Mouse (Mus musculus) E14TG2a.4 (cell line): ENCODE data around the gene Tprn.

ENCODE experiments used
- H3K27me3 ChIP-seq: 2 replicates; pipeline ENCODE4 v1.6.1; 2014; ENCODE audit warnings: low read length, control low read depth; ENCODE audit not compliant: insufficient read depth
- H3K36me3 ChIP-seq: 2 replicates; pipeline ENCODE4 v1.6.1; 2014; ENCODE audit warnings: low read length, control low read depth; ENCODE audit not compliant: insufficient read depth
- H3K4me1 ChIP-seq: replicated peaks from 2 replicates; pipeline ENCODE4 v1.6.1; 2014; ENCODE audit warnings: low read depth, low read length, control low read depth
- H3K4me3 ChIP-seq: replicated peaks from 2 replicates; pipeline ENCODE4 v1.5.1; 2014; ENCODE audit warnings: mild to moderate bottlenecking, low read length
- H3K9me3 ChIP-seq: 2 replicates; pipeline ENCODE4 v1.6.1; 2014; ENCODE audit warnings: low read length, control low read depth
- CTCF ChIP-seq: conservative IDR thresholded peaks from 2 replicates; pipeline ENCODE4 v1.5.1; 2014; ENCODE audit warnings: low read length
- NANOG ChIP-seq: IDR thresholded peaks from 2 replicates; pipeline ENCODE4 v1.6.1; 2014; ENCODE audit warnings: borderline replicate concordance, low read length, mixed read lengths
- POU5F1 ChIP-seq: IDR thresholded peaks from 2 replicates; pipeline ENCODE4 v1.6.1; 2014; ENCODE audit warnings: low read length, borderline replicate concordance

The Tprn gene

DNA sequence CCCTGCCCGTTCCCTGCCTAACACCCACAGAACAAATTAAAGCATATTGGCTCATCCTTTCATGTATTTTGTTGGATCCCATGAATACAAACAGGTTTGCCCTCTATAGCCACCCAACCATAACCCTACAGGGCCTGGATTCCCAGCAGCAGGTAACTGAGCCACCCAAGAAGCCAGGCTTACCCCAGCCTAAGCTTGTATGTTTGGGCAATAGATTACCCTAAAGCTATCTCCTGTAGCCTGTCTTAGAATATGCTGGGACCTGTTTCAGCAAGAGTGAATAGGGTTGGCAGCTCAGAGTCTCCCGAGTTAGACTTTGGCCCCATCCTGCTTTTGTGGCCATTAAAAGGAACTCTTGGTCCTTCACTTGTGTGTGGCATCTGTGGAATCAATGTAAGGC lies 23.1 kb downstream of the Tprn start:
- Histone ChIP-seq H3K4me3 (no peak overlapping the region), H3K27me3 (peaks cover 36% of the 10 kb centered on the region), H3K36me3 (peaks cover 54% of the 10 kb centered on the region), H3K4me1 (peaks cover 41% of the 10 kb centered on the region), H3K9me3 (no peaks in the 10 kb centered on the region)
- no peak for TF ChIP-seq POU5F1
- no peak for TF ChIP-seq CTCF
- TF ChIP-seq NANOG = no peak

DNA sequence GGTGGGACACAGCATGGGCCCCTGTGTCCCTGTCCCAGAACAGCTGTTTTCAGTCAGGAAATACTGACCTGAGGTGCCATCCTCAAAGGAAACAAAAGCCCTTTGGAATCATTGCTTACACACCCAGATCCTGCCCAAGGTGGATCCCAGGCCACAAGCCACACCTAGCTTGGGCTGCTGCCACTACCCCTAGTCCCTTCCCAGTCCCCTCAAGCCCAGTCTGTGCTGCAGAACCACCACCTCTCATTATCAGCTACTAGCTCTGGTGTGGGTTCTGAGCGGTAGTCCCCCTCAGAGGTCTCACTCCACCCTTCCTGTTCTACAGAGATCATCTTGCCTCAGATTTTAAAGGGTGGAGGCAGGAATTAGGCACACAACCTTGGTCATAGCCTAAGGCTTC lies 23.9 kb downstream of the Tprn start:
- TF ChIP-seq NANOG = no peak
- no peak for TF ChIP-seq POU5F1
- TF ChIP-seq CTCF = no peak
- peaks cover 44% of the 10 kb centered on the region for H3K27me3 ChIP-seq
- H3K4me1 ChIP-seq = peaks cover 48% of the 10 kb centered on the region
- no peaks in the 10 kb centered on the region for H3K9me3 ChIP-seq
- peaks cover 46% of the 10 kb centered on the region for H3K36me3 ChIP-seq
- no peak overlapping the region for H3K4me3 ChIP-seq

- H3K9me3 ChIP-seq = no peaks in the 10 kb centered on the region
- H3K27me3 ChIP-seq = peaks cover 51% of the 10 kb centered on the region
- peaks cover 55% of the 10 kb centered on the region for H3K4me1 ChIP-seq
- no peak overlapping the region for H3K4me3 ChIP-seq
- peaks cover 41% of the 10 kb centered on the region for H3K36me3 ChIP-seq
- no peak for TF ChIP-seq POU5F1
- no peak for TF ChIP-seq NANOG
- TF ChIP-seq CTCF = no peak
Observed at GRCm38 (mm10) chr2:25286837-25287636, 24.6 kb downstream of the Tprn start.

DNA sequence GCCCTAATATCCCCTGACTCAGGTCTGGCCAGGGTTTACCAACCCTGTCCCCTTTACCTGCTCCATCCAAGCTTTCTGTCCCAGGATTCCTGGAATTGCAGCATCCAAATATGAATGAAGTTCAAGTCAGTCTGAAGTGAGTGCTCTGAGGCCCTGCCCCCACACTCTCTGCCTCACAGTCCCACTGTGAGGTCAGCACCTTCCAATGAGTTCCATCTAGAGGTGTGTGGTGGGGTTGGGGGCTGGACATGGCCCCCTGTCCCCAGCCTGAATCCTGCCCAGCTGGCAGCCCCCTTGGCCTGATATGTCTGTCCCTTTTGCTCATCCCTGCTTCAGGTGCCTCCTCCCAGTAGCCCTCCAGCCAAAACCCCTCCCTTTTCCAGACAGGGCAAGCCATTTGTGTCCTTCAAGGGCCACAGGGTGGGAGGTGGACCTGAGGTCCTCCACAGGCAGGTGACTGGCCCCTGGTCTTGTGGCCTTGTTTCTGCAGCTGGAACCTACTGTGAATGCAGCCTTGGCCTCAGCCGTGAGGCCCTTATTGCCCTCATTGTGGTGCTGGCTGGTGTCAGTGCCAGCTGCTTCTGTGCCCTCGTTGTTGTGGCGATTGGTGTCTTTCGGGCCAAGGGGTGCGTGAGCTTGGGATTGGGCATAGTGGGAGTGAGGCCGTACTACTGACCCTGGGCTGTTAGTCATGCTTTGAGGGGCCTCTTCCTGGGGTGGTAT lies 25.7 kb downstream of the Tprn start, which contains the start of gene Tmem210:
Gene Tmem210, plus strand, starts transcription at position 219 of the 723 bp plus-strand sequence.
- Histone ChIP-seq H3K4me1 (peaks cover 64% of the 10 kb centered on the region), H3K36me3 (peaks cover 30% of the 10 kb centered on the region), H3K27me3 (peaks cover 61% of the 10 kb centered on the region), H3K4me3 (no peak within 1 kb of the TSS), H3K9me3 (no peaks in the 10 kb centered on the region)
- TF ChIP-seq CTCF (no peak), NANOG (no peak), POU5F1 (no peak)

GRCm38 (mm10) chr2:25288734-25289345 lies 26.4 kb downstream of the Tprn start:
- Histone ChIP-seq H3K4me1 (peaks cover 71% of the 10 kb centered on the region), H3K4me3 (no peak overlapping the region), H3K27me3 (peaks cover 66% of the 10 kb centered on the region), H3K36me3 (peaks cover 27% of the 10 kb centered on the region), H3K9me3 (no peaks in the 10 kb centered on the region)
- TF ChIP-seq POU5F1 (no peak), CTCF (no peak), NANOG (no peak)

DNA sequence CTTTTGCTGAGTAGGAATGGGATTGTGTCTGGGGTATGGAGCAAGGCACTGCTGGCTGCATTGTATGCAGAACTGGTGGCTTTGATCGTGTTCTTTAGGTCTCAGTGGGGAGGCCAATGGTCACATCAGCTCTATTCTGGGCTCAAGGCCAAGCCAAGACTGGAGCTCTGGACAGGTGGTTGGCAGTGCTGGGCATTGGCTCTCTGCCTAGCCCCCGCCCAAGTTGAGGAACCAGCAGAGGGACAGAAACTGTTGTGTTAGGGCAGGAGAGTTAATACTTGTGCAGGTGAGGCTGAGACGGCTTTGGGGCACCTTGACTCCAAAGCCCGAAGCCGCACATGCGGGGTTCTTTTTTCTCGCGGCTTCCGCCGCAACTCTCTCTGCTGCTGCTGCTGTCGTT lies 27.2 kb downstream of the Tprn start, which contains the start of gene Lrrc26:
Gene Lrrc26, plus strand, starts transcription at position 265 of the 400 bp plus-strand sequence.
- TF ChIP-seq NANOG (peak; percentile 41; the same call in 1 of the 2 replicates), POU5F1 (no peak)
- peak within 1 kb of the TSS; percentile 78 for H3K4me3 ChIP-seq
- H3K36me3 ChIP-seq = peaks cover 27% of the 10 kb centered on the region
- H3K27me3 ChIP-seq = peaks cover 68% of the 10 kb centered on the region
- H3K9me3 ChIP-seq = no peaks in the 10 kb centered on the region
- peaks cover 76% of the 10 kb centered on the region for H3K4me1 ChIP-seq

DNA sequence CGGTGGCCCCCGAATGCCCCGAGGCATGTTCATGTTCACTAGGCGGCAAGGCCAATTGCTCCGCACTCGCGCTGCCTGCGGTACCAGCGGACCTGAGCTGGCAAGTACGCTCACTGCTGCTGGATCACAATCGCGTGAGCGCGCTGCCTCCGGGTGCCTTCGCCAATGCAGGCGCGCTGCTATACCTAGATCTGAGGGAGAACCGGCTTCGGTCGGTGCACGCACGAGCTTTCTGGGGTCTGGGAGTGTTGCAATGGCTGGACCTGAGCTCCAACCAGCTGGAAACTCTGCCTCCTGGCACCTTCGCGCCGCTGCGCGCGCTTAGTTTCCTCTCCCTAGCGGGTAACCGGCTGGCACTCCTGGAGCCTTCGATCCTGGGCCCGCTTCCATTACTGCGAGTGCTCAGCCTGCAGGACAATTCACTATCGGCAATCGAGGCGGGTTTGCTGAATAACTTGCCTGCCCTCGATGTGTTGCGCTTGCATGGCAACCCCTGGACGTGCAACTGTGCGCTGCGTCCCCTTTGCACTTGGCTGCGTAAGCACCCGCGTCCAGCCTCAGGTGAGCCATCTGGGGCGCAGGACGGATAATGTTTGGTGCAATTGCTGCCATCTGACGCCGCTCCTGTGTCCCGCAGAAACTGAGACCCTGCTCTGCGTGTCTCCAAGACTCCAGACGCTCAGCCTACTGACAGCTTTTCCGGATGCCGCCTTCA lies 27.8 kb downstream of the Tprn start:
- peak overlapping the region; percentile 78 for H3K4me3 ChIP-seq
- H3K27me3 ChIP-seq = peaks cover 74% of the 10 kb centered on the region
- no peak for TF ChIP-seq NANOG
- no peak for TF ChIP-seq POU5F1
- TF ChIP-seq CTCF = no peak

GRCm38 (mm10) chr2:25290816-25291130 lies 28.4 kb downstream of the Tprn start:
- TF ChIP-seq CTCF (no peak), NANOG (no peak), POU5F1 (no peak)
- Histone ChIP-seq H3K4me1 (peaks cover 82% of the 10 kb centered on the region), H3K4me3 (peak overlapping the region; percentile 78), H3K9me3 (no peaks in the 10 kb centered on the region), H3K27me3 (peaks cover 79% of the 10 kb centered on the region), H3K36me3 (peaks cover 27% of the 10 kb centered on the region)

More for the DNA sequence above, 27.8 kb downstream of the Tprn start:
- Histone ChIP-seq H3K4me1 (peaks cover 82% of the 10 kb centered on the region), H3K9me3 (no peaks in the 10 kb centered on the region), H3K36me3 (peaks cover 27% of the 10 kb centered on the region)
